Mouse (Mus musculus) brain, embryonic 18.5 days (tissue): ENCODE results near the gene 2610528A11Rik.
A peak's percentile ranks its signal among the peaks of the same experiment; 100 is the strongest.
"Not testable (repeated sequence)": the region's sequence is repeated elsewhere in the genome, so short reads cannot be mapped to it uniquely, and the experiment has no call there.

ENCODE experiments used
- DNase-seq: peaks from one replicate; pipeline ENCODE4 v3.0.0-alpha.2; 2012; ENCODE audit warnings: low read depth, low spot score

The 2610528A11Rik gene

DNA sequence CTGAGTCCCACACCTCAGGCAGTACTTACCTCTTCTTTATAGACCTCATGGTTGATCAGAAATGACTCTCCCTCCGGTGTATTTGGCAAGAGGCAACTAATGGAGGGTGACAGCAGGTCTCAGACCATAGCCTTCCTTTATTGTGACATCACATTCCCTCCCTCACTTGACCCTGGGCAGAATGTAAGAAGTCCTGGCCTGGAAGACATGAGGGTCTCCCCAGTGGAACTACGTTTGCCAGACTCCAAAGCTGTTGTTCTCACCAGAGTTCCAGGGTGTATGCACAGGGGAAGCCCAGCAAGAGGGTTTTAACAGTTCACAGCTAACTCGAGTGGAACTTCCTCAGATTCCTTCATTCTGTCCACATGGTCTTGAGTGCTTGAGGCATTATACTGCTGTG lies at the start of gene 2610528A11Rik:
2610528A11Rik (minus strand) TSS at position 101 of the 400 bp plus-strand sequence.
- no peak for DNase-seq

DNA sequence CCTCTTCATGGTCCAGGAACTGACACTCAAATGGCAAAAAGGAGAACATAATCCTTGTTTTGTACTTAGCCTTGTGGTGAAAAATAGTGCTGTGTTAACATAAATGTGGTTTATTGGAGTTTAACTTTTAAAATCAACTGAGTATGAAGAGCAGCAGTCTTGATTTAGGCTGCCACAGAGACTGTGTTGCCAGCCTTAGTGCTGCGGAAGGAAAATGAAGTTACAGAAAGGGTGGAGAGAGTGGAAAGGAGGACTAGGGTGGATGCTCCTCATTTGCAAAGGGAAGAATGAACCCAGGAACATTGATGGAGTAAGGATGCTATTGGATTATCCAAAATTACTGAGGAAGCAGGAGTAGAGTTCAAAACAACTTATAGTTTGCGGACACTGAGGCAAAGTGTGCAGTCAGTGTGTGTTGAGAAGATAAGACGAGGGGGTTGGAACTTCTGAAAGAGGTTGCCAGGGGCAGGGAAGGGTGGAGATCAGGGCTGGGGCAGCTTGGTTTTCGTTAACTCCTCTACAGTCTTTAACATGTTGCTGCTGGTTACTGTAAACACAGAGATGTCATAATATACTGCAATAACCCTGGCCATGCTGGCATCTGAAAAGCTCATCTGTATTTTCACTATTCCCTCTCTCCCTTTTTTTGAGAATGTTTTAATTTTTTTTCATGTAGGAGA lies 49.6 kb upstream of the 2610528A11Rik start:
- DNase-seq: no peak

DNA sequence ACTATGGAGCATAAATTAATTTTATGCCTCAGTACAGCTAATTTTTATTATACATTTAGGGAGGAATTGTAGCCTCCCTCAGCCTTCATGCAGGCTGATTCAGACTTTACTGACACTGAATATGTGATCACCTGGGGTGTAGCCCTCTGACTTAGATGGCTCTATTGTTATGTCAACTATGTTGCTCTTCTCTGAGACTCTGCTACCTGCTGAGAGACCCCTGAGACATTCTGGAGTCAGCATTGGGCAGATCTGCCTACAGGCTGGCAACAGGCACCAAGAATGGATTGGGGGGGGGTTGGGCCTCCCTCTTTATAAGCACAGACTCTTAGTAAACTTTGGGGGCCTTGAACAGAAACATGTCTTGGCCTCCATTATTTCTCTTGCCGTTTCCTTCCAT lies 40.6 kb upstream of the 2610528A11Rik start:
- DNase-seq: no peak

DNA sequence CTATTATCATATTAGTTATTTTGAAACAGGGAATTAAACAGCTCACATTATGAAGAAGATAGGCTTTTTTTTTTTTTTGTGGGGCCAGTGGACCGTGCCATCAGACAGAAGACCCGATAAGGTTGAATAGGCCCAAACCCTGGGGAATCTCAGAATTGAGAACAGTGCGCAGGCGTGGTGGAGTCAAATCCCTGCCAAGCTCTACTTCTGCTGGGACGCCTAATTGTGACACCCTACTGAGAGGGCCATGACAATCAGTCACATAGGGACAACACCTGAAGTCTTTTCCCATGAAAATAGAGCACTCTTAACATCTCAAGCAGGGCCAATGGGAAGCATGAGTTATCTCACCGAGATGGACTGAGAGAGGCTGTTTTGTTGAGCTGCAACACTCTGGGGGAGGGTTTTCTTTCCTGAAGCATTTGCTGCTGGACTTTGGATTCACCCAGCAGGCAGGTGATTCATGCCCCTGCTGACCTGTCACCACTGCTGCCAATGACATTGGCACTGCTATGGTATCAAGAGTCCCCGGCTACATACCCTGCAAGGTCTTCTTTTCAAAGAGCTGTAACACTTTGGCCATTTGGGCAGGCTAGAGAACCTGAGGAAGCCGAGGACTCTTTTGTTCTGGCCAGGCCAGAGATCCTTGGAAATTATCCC lies 25.4 kb upstream of the 2610528A11Rik start:
- no peak for DNase-seq

DNA sequence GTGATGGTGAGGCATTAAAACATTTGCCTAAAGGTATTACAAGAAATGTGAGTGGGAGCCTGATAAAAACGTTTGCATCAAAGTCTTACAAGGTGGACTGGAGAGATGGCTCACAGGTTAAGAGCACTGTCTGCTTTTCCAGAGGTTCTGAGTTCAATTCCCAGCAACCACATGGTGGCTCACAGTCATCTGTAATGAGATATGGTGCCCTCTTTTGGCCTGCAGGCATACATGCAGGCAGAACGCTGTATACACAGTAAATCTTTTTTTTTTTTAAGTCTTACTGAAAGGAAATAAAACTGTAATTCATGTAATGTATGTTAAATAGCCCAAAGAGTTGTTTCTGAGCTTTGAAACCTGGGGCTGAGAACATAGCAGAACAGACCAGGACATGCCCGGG lies 23.8 kb upstream of the 2610528A11Rik start:
- DNase-seq: not testable (repeated sequence)

DNA sequence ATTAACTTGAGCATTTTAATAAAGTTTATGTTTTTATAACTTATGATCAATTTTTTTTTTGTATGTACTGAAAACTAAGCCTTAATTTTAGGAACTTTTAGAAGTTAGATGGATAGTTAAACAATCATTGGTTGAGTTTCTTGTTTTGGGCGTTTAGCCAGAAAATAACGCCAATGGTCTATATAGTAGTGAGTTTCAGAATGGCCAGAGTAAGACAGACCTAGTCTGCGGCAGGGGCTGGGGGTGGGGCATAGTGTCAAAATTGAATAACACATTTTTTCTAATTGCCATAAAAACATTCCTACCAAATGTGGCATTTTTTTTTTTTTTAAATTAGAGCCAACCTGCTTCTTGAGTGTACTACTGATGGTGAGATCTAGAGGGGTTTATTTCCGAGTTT lies 22.3 kb upstream of the 2610528A11Rik start:
- no peak for DNase-seq

DNA sequence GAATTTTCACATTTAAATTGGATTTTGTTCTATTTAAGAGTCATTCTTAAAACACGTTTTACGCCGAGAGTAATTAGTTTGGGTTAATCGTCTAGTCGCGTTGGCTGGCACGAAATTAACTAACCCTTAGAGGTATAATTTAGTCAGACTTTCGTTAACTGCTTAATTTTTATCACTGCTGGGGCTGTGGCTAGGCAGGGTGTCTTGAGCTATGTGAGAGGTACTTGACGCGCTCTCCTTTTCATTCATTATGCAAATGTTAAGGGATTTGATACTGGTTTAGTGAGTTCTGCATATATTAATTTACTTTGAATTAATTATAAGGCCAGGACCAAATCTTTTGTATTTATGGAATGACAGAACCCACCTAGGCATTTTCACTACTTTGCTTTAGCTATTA lies 21.8 kb upstream of the 2610528A11Rik start:
- DNase-seq: no peak

DNA sequence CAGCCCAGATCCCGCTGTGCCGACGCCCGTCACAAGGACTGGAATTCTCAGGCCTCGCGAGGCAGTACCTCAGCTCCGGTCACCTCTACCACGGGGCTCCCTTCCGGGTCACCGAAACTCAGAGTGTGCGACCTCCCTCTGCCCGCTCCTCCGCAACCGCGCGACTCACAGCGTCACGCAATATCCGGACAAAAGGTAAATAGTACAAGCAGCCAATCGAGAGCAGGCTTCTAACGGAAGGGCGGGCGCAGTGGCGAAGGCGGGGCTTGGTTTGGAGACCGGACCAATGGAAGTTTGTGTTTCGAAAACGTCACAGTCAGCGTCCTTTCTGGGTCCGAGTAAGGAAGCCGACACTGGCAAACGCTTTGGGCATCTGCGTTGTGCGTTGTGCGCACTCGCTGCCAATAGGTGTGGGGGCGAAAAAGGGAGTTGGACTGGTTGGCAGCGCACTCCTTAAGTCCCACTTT lies 21.3 kb upstream of the 2610528A11Rik start, which contains the start of gene Ghitm:
Ghitm (minus strand) TSS at position 146 of the 467 bp plus-strand sequence.
- DNase-seq: peak; percentile 94

DNA sequence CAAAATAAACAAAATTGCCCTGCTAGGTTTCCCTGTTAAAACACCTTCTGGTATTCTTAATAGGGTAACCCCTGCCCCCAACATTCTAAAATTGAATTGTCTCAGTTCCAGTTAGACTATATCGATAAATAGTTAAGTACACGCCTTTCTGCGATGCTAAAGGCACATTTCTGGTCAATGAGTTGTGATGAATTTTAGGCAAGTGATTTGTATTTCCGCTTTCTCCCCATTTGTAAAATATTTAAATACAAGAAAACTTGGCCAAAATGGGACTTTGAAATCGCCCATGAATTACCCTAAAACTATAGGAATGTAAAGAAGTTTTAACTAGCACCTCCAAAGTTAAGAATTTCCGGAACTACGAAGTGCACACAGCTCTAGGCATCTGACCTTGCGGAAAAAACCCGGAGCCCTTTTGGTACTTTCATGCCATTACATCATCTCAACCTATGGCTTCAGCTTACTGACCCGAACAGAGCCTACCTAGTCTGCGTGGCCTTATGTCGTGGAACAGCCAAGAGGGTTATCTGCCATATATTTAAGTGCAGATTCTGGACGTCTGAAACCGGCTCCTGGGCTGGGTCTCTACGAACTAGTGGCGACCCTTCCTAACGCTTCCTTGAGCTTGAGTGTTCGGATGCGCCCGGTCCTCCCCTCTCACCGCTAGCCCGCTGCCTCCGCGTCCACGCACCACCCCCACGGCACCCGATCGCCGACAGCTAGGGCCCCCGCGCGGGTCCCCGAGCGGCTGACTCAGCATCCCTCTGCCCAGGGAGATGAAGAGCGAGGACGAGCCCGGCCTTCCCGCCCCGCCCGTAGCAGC lies 20.7 kb upstream of the 2610528A11Rik start:
- no peak for DNase-seq

DNA sequence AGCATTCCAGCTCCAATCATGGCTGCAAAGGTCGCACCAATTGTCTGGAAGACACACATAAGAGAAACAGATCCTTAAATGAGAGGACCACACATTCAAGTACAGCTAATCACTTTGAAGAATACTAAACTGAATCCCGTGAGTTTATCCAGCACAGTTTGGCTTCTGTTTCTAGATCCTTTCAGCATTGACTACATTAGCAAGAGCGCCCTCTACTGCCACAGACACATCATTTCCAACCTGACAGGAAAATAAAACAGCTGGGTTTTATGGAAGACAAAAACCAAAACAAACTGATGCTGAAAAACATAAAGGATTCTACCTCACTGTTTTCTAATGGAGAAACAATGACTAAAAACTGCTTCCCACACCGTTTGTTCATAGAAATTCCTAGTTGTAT lies 13.8 kb upstream of the 2610528A11Rik start:
- peak; percentile 26 for DNase-seq

DNA sequence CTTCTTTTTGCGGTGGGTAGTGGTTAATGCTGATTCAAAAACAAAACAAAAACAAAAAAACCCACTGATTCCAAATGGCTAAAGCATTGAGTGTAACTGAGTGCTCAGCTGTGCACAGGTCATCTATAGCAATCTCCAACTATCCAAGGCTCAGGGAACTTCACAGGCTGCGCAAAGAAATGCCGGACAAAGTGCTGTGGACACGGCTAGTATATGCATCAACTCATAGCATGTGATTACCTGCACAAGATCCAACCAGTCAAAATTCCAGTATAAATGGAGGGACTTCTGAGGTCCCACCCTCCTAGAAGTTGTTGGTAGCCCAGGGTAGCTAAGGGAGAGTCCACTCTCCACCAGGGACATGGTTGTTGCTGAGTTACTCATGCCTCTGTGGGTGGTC lies 5.4 kb upstream of the 2610528A11Rik start:
- DNase-seq: no peak

DNA sequence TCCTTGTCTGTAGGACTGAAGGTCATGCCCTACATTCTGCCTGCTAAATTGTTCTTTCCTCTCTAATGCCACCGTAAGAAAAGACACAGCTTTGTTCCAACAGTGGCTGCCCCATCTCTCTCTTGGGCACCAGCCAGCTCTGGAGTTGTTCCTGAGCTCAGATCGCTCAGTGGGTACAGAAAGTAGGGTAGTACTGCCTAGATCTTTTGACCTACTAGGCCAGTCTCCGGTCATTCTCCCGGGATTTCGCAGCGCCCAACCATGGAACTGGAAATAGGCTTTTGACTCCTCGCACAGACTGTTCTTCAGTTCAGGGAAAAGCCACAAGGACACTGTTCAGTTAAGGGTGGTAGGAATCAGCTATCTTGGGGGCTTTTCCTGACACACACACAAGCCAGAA lies 891 bp downstream of the 2610528A11Rik start:
- DNase-seq: no peak

DNA sequence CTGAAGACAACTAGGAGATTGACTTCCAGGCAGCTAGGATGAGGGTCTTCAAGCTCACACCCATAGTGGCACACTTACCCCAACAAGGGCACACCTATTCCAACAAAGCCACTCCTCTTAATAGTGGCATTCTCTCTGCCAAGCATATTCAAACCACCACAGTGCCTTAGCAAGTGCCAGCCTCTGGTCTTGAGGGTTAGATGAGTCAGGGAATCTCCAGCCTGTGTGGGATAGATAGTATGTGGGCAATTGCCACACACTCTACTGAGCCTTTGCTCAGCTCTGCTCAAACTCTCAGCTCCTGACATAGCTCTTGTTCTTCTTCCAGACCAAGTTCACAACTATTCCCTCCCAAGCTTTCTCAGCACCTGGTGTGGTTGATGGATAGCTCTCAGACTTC lies 2.5 kb downstream of the 2610528A11Rik start:
- DNase-seq: no peak

DNA sequence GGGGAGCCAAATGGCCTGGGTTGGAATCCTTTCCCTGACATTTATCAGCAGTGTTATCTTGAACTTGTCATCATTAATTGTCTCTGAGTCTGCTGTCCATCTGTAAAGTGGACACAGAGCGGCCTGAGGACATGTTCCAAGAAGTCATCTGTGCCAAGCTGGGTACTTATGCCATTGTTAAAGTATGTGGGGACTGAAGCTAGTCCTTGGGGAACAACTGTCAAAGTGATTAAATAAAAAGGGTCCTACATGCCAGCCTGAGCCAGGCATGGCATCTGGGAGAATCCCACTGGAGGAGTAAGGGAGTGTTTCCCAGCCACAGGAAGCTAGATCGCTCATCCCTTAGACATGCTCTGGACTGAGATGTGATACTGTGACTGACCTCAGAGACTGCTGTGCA lies 3.4 kb downstream of the 2610528A11Rik start:
- DNase-seq: no peak

DNA sequence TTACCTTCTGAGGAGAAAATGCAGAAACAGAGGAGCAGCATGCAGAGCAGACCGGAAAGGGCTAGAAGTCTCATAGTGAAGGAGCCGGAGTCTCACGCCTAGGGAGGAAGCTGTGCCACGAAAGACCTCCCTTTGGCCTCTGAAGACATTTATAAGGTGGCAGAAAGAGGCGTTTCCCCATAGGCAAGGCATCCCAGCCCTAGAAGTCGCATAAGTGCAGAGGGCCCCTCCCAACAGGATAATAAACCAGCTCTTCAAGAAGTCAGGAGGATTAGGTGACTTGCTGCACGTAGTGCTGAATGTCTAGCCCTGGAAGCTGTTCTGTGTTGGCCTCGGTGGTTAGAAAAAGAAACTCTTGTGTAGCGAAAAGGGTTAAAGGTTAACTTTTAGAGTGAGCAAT lies 3.8 kb downstream of the 2610528A11Rik start:
- no peak for DNase-seq

DNA sequence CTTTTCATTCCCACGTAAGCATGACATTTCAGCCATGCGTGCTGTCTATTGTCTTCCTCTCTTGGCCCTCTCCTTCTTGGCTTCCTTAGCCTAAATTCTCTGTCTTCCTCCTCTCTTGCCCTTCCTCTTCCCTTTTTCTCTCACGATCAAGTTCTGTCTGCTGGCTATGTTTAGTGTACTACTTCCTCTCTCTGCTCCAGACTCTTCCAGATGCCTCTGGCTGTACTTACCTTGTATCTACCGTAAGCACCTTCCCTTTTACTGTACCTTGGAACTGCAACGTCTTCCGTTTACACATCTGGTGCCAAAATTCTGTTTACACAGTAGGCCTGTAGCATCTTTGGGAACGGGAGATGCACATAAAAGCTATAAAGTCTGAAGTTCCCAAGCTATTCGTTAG lies 4.4 kb downstream of the 2610528A11Rik start:
- no peak for DNase-seq

DNA sequence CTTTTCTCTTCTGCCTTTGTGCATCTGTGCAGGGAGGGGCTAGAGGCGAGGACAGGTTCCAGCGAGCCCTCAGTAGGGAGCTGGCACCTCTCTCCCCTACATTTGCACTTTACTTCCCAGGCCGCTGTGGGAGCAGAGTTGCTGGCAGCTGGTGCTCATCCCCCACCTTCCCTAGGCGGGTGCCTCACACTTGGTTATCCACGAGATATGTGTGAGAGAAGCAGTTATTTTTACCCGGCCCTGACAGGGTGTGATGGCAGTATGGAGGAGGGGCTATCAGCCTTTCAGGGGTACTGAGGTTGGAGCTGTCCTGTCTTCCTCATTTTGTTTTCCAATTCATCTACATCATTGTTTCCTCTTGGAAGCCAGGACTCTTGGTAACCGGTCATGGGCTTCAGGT lies 8.0 kb downstream of the 2610528A11Rik start:
- DNase-seq: no peak

DNA sequence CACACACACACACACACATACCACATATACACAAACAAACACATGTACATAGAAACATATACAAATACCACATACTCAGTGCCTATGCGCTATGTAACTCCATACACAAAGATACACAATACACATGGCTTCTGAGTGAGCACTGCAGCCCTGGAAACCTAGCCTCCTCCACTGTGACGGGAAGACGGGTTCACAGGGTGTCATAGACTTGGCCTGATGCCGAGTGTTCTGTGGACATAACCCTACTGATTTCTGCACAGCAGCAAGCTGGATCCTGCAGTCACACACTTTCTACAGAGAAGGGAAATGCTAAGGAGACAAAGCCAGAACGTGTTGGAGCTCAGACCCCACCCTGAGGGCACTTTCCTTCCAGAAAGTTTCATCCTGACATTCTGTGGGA lies 9.1 kb downstream of the 2610528A11Rik start:
- no peak for DNase-seq

DNA sequence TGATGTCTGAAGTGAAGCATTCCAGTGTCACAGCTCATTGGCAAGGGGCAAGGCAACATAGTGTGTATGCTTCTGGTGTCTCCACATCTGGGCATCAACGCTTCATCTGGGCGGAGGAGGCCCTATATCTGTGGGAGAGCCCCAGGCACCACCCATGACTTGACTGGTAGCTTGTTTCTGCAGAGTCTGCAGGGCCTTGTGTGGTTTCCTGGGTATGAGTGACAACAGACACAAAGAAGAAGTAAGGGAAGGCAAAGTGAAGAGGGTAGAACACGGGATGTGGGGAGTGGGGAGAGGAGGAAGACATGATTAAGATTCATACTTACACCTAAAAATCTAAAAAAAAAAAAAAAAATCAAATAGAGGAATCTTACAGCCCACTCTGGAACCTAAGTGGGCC lies 11.3 kb downstream of the 2610528A11Rik start:
- DNase-seq: no peak

DNA sequence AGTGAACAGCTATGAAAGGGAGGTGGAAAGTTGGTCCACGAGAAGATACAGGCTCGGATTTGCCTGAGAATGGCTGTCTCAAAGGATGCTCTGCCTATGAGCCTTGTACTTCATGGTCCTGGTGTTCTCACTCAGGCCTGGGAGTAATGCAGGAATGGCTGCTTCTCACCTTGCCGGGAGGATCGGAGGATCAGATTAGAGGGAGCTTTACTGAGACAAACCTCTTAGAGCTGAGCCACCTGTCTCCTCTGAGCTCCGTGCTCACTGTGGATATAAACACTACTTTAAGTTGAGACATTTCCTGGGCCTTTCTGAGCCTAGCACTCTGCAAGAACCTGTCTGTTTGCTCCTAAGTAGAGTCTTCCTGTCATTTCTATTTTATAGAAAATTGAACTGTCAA lies 12.3 kb downstream of the 2610528A11Rik start:
- no peak for DNase-seq

DNA sequence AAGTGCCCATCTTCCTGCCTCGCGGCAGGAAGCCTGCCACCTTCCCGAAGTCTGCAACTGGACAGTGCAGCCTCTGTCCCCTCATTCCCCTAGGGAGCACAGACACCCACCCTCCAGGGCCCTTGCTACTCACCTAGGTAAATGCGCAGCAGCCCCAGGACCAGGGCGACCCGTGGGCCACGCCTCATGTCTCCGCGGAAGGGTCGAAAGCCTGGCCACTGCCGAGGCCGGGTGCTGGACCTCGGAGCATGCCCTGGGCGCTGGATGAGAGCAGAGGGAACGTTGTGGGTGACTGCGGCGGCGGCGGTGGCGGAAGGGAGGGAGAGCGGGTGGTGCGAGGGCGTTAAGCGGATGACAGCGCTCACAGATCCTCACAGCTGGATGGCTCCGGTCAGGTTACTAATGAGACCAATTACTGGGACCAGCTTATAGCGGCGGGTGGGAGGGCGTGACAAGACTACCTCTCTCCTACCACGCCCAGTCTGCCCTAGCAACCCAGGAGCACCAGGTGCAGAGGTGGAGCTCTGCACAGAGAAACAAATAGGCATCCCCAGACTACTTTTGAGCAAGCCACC lies 15.8 kb downstream of the 2610528A11Rik start, which contains the start of gene Cdhr1:
Cdhr1 (minus strand) TSS at position 392 of the 575 bp plus-strand sequence.
- no peak for DNase-seq

DNA sequence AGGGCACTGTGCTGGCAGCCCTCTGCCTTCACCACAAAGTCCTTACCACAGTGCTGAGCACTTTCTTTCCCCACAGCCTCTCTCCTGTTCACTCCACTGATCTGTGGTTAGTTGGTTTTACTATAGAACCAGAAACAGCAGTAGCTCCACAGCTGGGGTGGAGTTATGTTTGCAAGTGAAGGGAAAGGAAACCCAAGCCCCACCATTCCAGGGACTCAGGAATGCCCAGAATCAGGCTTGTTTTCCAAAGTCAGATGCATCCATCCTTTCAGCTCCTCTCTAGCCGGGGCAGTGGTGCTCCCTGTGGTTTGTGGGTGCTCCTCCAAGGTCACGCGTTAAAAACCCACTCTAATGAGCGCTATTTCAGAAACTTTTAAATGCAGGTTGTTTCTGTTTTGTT lies 18.3 kb downstream of the 2610528A11Rik start:
- DNase-seq: no peak
